Mouse (Mus musculus) heart, adult 2 months (tissue): Measurements from ENCODE around the gene Usp53.

Experiments used
- CTCF ChIP-seq: fragments of 200-600 bp; IDR thresholded peaks from 2 replicates; pipeline ENCODE4 v1.8.1; 2022; ENCODE audit warnings: antibody characterized with exemption, mild to moderate bottlenecking, moderate library complexity
- EP300 ChIP-seq: fragments of 200-500 bp; IDR thresholded peaks from 2 replicates; pipeline ENCODE4 v1.6.1; 2011; ENCODE audit warnings: low read depth, low read length, control low read depth; ENCODE audit not compliant: insufficient read depth
- POLR2A ChIP-seq: fragments of 200-500 bp; IDR thresholded peaks from 2 replicates; pipeline ENCODE4 v1.6.1; 2011; ENCODE audit warnings: mild to moderate bottlenecking, low read depth, low read length, control low read depth; ENCODE audit not compliant: insufficient read depth

GRCm38 (mm10) chr3:123007386-123007785, 23.1 kb upstream of the Usp53 start:
- TF ChIP-seq POLR2A (no peak), CTCF (no peak), EP300 (no peak)
